10 mouse cellular contexts compared by ENCODE assay signal in genomic region chr10:108436365-108436764, GRCm38 (mm10).
A peak's percentile ranks its signal among the peaks of the same experiment; 100 is the strongest.
DNase-seq lines count a peak whose midpoint lies in the region; ATAC-seq lines count a peak whose summit lies in the region.
"Had no signal": no experiment of that assay in that cellular context is flagged by ENCODE, and none has a peak within 500 bp of the region (broad histone marks: within the 10 kb centered on the region; RNA-seq: fewer than 3 reads in every experiment).

No protein-coding gene starts in this region.

- no peak overlapping the region for H3K4me3 ChIP-seq in lung, embryonic 15.5 days
- H3K4me3 ChIP-seq in kidney, embryonic 15.5 days (replicated peaks): no peak overlapping the region
- H3K4me3 ChIP-seq: hindbrain, embryonic 12.5 days; left cerebral cortex, adult 2 months; midbrain, embryonic 15.5 days had no signal

- H3K36me3 ChIP-seq in lung, embryonic 15.5 days: no peaks in the 10 kb centered on the region
- H3K36me3 ChIP-seq in kidney, embryonic 15.5 days: no peaks in the 10 kb centered on the region
- H3K36me3 ChIP-seq: hindbrain, embryonic 12.5 days; midbrain, embryonic 15.5 days had no signal

- 25% methylated on average over 8 of the region's 8 CpGs for WGBS in lung, embryonic 15.5 days
- 23% methylated on average over 8 of the region's 8 CpGs for whole genome bisulfite sequencing in kidney, embryonic 15.5 days

- H3K9me3 ChIP-seq in lung, embryonic 15.5 days: no peaks in the 10 kb centered on the region
- H3K9me3 ChIP-seq in kidney, embryonic 15.5 days (replicated peaks): no peaks in the 10 kb centered on the region
- H3K9me3 ChIP-seq: hindbrain, embryonic 12.5 days; midbrain, embryonic 15.5 days had no signal

- H3K27ac ChIP-seq in lung, embryonic 15.5 days: peak overlapping the region; percentile 33; the same call in 1 of the 2 replicates
- H3K27ac ChIP-seq in kidney, embryonic 15.5 days: peak overlapping the region; percentile 76
- H3K27ac ChIP-seq: hindbrain, embryonic 12.5 days; left cerebral cortex, adult 2 months; midbrain, embryonic 15.5 days had no signal

- no peak for DNase-seq in lung, postnatal 36 days
- DNase-seq in forelimb bud, embryonic 11.5 days (ENCODE audit: low read depth, low spot score): peak; percentile 20
- DNase-seq in yolk sac, embryonic 10.5 days (ENCODE audit: low spot score): peak; percentile 71
- DNase-seq in urinary bladder, postnatal 4 days (ENCODE audit: low spot score in 2 of 2): no peak
- no peak for DNase-seq in adrenal gland, postnatal 36 days

- ATAC-seq in lung, embryonic 15.5 days (ENCODE audit: borderline replicate concordance, extremely low read depth, low FRiP score, low TSS enrichment): no peak
- ATAC-seq in kidney, embryonic 15.5 days (replicated peaks; ENCODE audit: low FRiP score): peak; percentile 78

- H3K4me2 ChIP-seq in lung, embryonic 15.5 days: no peak overlapping the region
- no peak overlapping the region for H3K4me2 ChIP-seq in kidney, embryonic 15.5 days
- H3K4me2 ChIP-seq: hindbrain, embryonic 12.5 days; midbrain, embryonic 15.5 days had no signal

- H3K9ac ChIP-seq in lung, embryonic 15.5 days: no peak overlapping the region
- H3K9ac ChIP-seq in kidney, embryonic 15.5 days: no peak overlapping the region
- H3K9ac ChIP-seq: hindbrain, embryonic 12.5 days; midbrain, embryonic 15.5 days had no signal

- peaks cover 37% of the 10 kb centered on the region for H3K4me1 ChIP-seq in lung, embryonic 15.5 days
- H3K4me1 ChIP-seq in kidney, embryonic 15.5 days: peaks cover 42% of the 10 kb centered on the region
- H3K4me1 ChIP-seq: midbrain, embryonic 15.5 days had no signal

- no peaks in the 10 kb centered on the region for H3K27me3 ChIP-seq in lung, embryonic 15.5 days
- H3K27me3 ChIP-seq in kidney, embryonic 15.5 days: no peaks in the 10 kb centered on the region
- H3K27me3 ChIP-seq: hindbrain, embryonic 12.5 days; midbrain, embryonic 15.5 days had no signal

Comparison
In these comparisons a context has a peak if more than half of its experiments do, and no peak if none do; other contexts are left out.
1. DNase-seq: peak in forelimb bud, embryonic 11.5 days (single experiment) and yolk sac, embryonic 10.5 days (single experiment); none in lung, postnatal 36 days (single experiment), urinary bladder, postnatal 4 days (0 of 2) and adrenal gland, postnatal 36 days (0 of 2).